Mouse (Mus musculus) retina, embryonic 14.5 days (tissue): ENCODE measurements around the gene Eaf2.
A peak's percentile ranks its signal among the peaks of the same experiment; 100 is the strongest.

Experiments
- DNase-seq: peaks from one replicate; pipeline ENCODE4 v3.0.0-alpha.2; 2015; ENCODE audit warnings: low spot score

Gene Eaf2

DNA sequence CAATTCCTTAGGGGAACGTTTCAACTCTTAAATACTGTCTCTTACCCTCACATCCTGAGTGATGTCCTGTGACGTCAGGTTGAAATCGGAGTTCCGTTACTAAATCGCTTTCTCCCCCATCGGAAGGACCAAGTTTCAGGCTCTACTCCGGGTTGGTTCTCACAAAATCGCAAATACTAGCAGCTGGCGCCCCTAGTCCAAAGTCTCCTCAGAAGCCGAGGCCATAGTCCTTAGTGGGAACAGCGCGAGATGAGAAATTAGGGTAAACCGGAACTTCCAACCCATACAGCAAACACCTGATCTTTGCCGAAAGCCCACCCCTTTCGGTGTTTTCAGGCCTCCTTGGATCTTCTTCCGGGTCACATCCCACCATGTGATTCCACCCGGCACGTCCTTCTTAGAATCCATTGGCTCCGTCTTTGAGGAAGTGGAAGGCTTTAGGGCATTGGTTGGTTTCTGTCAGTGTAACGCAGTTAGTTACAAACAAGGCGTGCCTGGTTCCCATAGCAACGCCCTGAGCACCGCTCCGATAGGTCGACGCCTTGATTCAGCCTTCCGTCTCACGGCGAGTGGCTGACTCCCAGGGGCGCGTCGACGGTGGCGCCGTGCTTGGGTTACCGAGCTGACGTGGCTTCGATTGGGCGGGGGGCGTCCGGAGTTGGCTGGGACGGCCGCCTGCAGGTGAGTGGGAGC, at the start of gene Eaf2, which contains the start of gene Golgb1:
Gene Eaf2 (minus strand): TSS at position 421 of the 693 bp plus-strand sequence.
Gene Golgb1 (plus strand): TSS at position 558 of the 693 bp plus-strand sequence.
- peak; percentile 99 for DNase-seq

GRCm38 (mm10) chr16:36924312-36924711, 49.5 kb upstream of the Eaf2 start:
- DNase-seq: no peak

GRCm38 (mm10) chr16:36921980-36922379, 47.2 kb upstream of the Eaf2 start:
- no peak for DNase-seq

- DNase-seq: no peak
Observed at GRCm38 (mm10) chr16:36921067-36921613, 46.3 kb upstream of the Eaf2 start.

DNA sequence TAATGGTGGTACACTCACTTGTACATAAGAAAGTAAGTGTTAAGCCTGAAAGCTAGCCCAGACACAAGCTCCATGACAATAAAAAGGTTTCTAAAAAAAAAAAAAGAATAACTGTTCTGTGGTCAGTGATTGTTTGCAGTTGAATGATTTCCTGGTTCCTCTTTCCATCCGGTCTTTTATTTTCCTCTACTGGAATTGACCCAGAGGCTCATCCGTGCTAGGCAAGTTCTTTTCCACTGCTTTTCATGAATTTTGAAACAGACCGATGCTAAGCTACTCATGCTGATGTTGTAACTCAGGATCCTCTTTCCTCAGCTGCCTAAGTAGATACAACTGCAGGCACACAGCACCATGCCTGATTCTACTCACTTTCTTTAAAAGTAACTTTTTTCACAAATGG, 45.6 kb upstream of the Eaf2 start:
- no peak for DNase-seq

- DNase-seq: no peak
Observed at GRCm38 (mm10) chr16:36918505-36918904, 43.7 kb upstream of the Eaf2 start.

DNA sequence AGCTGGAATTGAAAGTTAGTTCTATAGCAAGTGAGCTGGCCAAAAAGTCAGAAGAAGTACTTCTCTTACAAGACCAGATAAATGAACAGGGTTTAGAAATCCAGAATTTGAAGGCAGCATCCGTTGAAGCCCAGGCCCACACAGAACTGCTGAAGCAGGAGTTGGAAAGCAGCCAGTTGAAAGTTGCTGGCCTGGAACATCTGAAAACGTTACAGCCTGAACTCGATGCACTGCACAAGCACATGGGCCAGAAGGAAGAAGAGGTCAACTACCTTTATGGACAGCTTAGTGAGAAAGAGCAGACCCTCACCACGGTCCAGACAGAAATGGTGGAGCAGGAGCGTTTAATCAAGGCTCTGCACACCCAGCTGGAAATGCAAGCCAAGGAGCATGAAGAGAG, 39.4 kb upstream of the Eaf2 start:
- no peak for DNase-seq

DNA sequence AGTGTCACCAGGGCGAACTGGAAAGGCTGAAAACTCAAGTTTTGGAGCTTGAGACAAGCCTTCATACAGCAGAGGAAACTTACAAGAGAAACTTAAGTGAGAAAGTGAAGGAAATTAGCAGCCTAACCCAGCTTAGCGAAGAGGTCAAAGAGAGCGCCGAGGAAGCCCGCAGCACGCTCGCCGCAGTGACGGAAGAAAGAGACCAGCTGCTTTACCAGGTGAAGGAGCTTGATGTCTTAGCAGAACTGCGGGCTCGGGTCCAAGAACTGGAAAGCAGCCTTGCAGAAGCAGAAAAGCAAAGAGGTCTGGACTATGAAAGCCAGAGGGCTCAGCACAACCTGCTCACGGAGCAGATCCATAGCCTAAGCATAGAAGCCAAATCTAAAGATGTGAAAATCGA, 37.5 kb upstream of the Eaf2 start:
- DNase-seq: no peak

GRCm38 (mm10) chr16:36911909-36912308, 37.1 kb upstream of the Eaf2 start:
- no peak for DNase-seq

DNA sequence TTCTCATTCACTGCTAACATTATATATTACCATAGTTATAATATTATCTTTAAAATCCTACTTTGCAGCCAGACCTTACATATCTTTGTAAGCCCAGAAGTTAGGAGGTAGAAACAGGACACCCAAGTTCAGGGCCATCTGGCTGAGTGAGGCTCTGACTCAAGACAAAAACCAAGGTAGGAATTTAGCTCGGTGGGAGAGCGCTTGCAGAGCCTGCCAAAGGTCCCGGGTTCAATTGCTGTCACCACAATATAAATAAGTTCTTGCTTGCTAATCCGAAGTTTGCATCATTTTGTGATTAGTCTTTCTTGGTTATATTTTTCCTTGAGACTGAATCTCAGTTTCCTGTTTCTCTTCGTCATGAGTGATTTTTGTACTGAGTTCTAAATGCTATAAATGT, 28.4 kb upstream of the Eaf2 start:
- no peak for DNase-seq

DNA sequence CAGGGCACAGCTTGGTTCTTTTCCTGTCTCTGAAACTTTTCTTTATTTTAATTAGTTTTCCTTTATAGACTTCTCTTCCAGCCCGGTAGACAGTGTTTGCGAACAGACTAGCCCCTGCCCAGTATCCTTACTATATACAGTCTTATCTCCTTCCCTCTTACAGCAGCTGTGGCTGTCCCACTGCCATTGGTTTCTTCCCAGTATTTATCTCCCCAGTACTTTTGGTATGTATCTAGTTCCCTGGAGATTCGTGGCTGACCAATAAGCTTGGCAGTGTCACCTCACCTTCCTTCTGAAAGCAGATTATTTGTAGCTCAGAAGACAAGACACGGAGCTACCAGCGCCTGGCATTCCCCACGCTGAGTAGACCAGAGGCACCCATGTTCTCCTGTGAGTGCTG, 21.9 kb upstream of the Eaf2 start:
- no peak for DNase-seq

GRCm38 (mm10) chr16:36893317-36893716, 18.5 kb upstream of the Eaf2 start:
- no peak for DNase-seq

GRCm38 (mm10) chr16:36891415-36891814, 16.6 kb upstream of the Eaf2 start:
- DNase-seq: no peak

DNA sequence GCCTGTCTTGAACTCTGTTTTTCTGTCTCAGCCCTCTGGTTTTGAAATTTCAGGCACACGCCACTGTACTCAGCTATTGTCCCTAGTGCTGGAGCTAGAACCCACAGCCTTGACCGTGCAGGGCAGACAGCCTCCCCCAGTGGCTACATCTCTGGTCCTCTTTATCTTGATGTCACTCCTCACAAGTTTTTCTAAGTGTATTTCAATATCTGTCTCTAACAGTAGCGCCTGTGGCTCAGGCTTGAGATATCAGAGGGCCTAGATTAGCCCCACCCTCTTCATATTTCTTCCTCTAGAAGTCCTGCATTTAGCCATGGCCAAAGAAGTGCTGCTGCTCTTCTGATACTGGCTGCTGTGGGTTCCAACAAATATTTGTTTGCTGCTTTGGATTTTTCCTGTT, 15.8 kb upstream of the Eaf2 start:
- no peak for DNase-seq

DNA sequence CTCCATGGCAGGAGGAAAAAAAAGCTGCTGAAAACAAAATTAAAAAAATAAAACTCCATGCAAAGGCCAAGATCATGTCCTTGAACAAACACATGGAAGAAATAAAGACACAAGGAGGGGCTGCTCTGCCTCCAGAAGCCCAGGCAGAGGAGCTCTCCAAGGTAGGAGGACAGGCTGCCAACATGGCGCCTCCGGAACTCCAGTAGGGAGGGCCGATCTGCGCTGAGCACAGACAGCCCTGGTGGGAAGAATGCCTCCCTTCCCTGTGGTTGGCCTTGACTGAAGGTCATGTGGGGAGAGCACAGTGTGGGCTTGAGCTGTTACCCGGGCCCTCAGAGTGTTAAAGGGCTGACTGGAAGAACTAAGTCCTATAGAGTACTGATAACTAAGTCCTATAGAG, 12.7 kb upstream of the Eaf2 start:
- DNase-seq: no peak

DNA sequence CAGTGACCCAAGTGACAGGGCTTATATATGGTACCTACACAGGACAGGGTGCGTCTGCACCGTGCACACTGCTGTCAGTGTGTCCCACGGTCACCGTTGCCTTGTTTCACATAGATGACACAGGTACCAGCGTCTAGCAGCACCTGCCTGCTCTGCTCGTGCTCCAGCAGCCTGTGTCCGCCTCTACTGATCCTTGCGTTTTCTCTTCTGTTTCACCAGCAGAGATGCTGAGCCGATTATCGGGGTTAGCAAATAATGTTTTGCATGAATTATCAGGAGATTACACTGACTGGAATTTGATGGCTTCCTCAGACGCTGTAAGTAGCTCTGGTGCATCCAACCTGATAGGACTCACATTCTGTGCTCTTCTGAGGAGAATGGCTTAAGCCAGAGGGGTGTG, 11.1 kb upstream of the Eaf2 start:
- DNase-seq: no peak

- peak; percentile 43 for DNase-seq
Observed at GRCm38 (mm10) chr16:36884881-36885280, 10.1 kb upstream of the Eaf2 start.

GRCm38 (mm10) chr16:36882737-36883343, 8.0 kb upstream of the Eaf2 start:
- no peak for DNase-seq

DNA sequence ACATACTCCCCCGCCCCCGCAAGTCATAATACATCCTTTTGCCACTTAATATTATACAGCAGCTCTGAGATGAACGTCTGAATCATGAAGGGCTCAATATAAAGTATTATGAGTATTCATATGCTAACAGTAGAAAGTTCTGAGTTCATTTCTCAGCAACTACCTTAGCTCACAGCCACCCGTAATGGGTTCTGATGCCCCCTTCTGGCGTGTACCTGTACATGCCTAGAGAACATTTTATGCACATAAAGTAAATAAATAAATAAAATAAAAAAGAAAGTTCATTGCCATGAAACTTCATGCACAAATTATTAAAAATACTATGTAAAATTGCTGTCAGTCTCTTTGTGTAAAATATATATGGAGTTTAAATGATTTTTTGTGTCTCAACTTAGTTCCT, 2.5 kb upstream of the Eaf2 start:
- peak; percentile 11 for DNase-seq

DNA sequence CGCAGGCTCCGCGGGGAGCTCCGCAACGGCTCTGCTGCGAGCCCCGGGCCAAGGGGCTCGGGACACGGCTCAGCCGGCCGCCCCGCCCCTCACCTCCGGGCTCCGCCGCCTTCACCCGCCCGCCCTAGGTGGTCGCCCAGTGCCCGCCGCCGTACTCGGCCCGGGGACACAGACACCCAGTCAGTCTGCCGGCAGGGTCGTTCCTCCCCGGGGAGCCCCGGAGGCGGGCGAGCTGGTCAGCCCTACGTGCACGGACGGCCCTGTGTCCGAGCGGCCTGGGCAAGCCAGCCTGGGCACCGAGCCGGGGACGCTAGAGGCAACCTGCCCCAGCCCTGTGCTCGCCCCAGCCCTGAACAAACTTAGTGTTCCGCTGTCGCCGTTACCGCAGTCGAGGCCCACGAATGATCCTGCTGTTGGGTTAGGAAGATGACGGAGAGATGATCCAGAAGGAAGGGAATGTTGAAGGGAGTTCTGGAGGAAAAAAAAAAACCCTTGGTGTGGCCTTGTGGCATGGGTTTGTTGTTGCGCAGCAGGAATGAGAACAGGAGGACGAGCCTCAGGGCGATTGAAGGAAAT, 561 bp upstream of the Eaf2 start:
- no peak for DNase-seq

DNA sequence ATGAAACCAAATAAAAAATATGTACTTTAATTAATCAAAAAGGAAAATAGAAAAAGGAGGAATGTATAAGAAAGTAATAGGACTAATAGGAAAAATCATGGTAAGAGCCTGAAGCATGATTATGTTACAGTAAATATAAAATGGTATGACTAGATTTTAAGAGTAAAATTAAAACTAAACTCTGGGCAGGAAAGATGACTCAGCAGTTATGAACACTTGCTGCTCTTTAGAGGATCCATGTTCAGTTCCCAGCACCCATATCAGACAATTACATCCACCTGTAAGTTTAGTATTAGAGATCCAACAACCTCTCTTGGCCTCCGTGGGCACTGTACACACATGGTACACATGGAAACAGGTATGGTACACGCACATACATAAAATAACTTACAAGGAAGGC, 5.4 kb downstream of the Eaf2 start:
- no peak for DNase-seq

GRCm38 (mm10) chr16:36863585-36863984, 11.2 kb downstream of the Eaf2 start:
- DNase-seq: no peak

- no peak for DNase-seq
Observed at GRCm38 (mm10) chr16:36851202-36851601, 23.6 kb downstream of the Eaf2 start.
